Mouse (Mus musculus): ENCODE data around the gene Gm826.

Gene Gm826

DNA sequence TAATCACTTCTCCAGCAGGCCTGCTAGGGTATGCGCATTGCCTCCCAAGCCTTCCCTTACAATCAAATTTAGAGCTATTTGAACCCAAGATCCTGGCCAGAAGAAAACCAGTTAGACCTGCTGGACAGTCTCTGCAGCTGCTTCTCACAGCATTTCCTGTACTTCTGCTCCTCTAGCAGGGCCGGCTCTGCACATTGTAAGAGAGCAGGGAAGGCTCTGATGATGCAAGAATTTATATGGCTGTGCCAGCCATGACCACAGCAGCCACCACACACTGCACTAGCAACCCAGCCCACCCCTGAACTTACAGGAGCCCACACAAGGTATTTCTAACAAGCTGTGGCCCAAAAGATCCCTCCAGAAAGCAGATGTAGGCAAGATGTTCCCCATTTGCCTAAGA, 19.6 kb upstream of the Gm826 start:
- no peak for DNase-seq (ENCODE audit: low spot score)

GRCm38 (mm10) chr2:160351038-160351574, 17.1 kb upstream of the Gm826 start:
- peak; percentile 53 for DNase-seq (ENCODE audit: low spot score)

DNA sequence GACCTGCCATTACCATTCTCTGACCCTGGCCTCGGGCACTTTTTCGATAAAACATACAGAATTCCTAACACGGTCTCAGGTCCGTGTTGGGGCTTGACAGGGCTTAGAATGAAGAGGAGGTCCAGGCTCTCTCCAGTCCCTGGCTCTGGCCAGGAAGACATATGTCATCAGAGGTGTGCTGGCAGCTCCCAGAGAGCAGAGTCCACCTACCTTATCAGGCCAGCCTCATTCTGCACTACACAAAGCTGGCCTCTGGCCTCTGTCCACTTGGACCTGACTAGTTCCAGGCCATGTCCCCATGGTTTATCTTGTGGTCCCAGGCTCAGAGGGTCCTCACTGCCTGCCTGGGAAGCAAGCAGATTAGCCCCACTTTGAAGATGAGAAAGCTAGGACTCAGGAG, 15.6 kb upstream of the Gm826 start:
- DNase-seq (ENCODE audit: low spot score), result no peak

- DNase-seq (ENCODE audit: low spot score), result no peak
These were observed 14.8 kb upstream of the Gm826 start for GRCm38 (mm10) chr2:160348796-160349195.

DNA sequence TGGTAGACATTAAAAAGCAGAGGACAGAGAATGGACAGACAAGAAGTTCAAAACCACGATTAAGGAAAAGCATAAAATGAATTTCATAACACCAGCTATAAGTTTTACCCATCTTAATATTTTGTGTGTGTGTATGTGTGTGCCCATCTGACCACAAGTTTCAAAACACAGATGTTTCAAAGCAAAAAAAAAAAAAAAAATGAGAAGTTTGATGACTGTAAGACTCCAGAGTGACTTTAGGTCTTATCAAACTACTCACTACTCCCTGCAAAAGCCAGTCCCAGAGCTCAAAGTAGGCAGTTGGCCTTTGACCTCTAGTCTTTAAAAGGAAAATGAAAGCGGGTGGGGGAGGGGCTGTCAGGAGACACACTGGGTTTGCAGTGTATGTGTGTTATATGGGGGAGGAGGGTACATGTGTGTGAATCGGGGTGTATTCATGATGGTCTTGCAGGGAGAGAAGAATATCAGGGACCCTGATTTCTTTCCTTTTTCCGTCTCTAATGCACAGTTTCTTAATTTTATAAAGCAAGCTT, 14.2 kb upstream of the Gm826 start:
- DNase-seq (ENCODE audit: low spot score), result no peak

- no peak for DNase-seq (ENCODE audit: low spot score)
These were observed 11.7 kb upstream of the Gm826 start for GRCm38 (mm10) chr2:160345644-160346043.

DNA sequence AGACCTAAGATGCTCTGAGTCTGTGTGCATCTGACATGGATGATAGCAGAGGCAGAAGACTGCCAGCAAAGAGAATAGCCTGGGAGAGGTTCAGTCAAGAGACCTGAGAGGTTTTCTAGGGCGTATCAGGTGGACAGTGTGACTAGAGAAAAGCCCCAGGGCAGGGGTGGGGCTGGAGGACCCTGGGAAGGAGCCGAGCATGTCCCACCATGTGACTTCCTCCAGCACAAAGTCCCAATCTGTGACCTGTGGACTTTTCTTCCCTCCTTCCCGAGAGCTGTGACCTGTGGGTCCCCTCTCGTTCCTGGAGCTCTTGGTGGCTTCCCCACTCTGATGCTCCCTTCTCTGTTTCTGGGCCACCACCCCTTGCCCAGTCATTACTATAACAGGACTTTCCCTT, 6.2 kb upstream of the Gm826 start:
- no peak for DNase-seq (ENCODE audit: low spot score)

- DNase-seq (ENCODE audit: low spot score), result no peak
These were observed 5.6 kb upstream of the Gm826 start for GRCm38 (mm10) chr2:160339595-160339994.

GRCm38 (mm10) chr2:160336053-160336452, 2.1 kb upstream of the Gm826 start:
- no peak for DNase-seq (ENCODE audit: low spot score)

- DNase-seq (ENCODE audit: low spot score), result no peak
These were observed 1.1 kb upstream of the Gm826 start for GRCm38 (mm10) chr2:160335043-160335442.

- no peak for DNase-seq (ENCODE audit: low spot score)
These were observed 1.2 kb downstream of the Gm826 start for GRCm38 (mm10) chr2:160332516-160333325.

GRCm38 (mm10) chr2:160328886-160329285, 5.1 kb downstream of the Gm826 start:
- no peak for DNase-seq (ENCODE audit: low spot score)

- DNase-seq (ENCODE audit: low spot score), result no peak
These were observed 6.2 kb downstream of the Gm826 start for GRCm38 (mm10) chr2:160327716-160328115.

- DNase-seq (ENCODE audit: low spot score), result peak; percentile 53
These were observed 6.8 kb downstream of the Gm826 start for GRCm38 (mm10) chr2:160327167-160327566.

DNA sequence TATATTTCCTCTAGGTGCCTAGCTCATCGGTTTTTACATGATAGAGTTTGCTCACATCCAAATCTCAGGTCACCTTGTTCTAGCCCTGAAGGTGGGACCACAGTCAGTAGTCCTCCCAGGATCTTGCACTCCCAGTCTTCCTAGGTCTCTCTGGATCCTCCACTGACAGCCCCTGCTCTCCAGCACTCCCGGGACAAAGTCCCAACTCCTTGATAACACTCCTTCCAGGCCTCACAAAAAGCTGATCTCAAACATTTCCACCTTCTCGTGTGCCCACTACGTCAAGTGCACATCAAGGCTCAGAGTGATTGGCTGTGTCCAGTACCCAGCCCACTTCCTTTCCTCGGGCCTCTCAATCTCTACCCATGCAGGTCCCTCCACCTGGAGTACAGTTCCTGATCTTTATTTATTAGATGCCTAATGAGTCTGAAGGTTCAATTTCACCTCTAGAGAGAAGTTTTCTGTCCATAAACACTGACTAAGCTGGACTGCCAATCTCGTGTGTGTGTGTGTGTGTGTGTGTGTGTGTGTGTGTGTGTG, 8.8 kb downstream of the Gm826 start:
- DNase-seq (ENCODE audit: low spot score), result no peak

GRCm38 (mm10) chr2:160321829-160322228, 12.1 kb downstream of the Gm826 start:
- DNase-seq (ENCODE audit: low spot score), result no peak

GRCm38 (mm10) chr2:160318255-160318654, 15.7 kb downstream of the Gm826 start:
- DNase-seq (ENCODE audit: low spot score), result no peak

GRCm38 (mm10) chr2:160313595-160314007, 20.4 kb downstream of the Gm826 start:
- no peak for DNase-seq (ENCODE audit: low spot score)

- DNase-seq (ENCODE audit: low spot score), result no peak
These were observed 28.9 kb downstream of the Gm826 start for GRCm38 (mm10) chr2:160305070-160305469.

GRCm38 (mm10) chr2:160303992-160304391, 30.0 kb downstream of the Gm826 start:
- DNase-seq (ENCODE audit: low spot score), result no peak

DNA sequence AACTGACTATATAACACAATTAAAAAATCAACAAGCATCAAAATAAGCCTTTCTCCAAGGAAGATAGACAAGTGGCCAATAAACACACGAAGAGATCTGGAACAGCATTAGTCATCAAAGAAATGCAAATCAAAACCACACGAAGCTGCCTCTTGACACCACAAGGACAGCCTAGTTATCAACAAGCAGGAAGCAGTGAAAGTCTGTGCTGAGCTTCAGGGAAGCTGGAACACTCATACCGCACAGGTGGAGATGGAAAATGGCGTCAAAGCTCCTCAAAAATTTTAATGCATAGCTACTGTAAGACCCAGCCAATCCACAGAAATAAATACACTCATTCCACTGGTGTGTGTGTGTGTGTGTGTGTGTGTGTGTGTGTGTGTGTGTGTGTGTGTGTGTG, 31.9 kb downstream of the Gm826 start:
- no peak for DNase-seq (ENCODE audit: low spot score)

DNA sequence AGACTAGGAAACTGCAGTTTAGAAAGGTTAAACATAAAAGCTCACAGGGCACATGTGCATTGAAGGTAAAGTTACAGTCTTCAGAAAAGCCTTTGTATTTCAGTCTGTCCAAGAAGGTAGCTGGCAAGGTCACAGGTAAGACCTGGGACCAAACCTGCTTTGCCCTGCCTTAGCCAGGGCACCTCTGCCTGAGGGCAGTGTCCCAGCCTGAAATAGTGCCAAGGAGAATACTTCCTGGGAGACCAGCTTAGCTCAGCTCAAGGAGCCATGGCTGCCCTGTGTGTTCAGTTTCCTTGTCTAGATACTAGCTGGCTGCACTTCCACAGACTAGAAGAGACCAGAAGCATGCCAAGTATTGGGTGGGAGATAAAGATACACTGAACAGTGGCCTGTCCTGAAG, 35.4 kb downstream of the Gm826 start:
- DNase-seq (ENCODE audit: low spot score), result no peak

- no peak for DNase-seq (ENCODE audit: low spot score)
These were observed 45.3 kb downstream of the Gm826 start for GRCm38 (mm10) chr2:160288538-160289151.
